Mouse (Mus musculus) small intestine, adult 2 months (tissue): ENCODE measurements around the gene Hdac9. TPM values are rescaled to one million over a fixed set of nuclear protein-coding genes. Genes with fewer than 3 reads are reported as not detected.
A peak's percentile ranks its signal among the peaks of the same experiment; 100 is the strongest.

Experiments
- H3K27ac ChIP-seq: fragments of 200-500 bp; 2 replicates; pipeline ENCODE4 v1.5.1; 2012; ENCODE audit warnings: low read depth, low read length, control low read depth, inconsistent platforms; ENCODE audit not compliant: insufficient read depth
- H3K27me3 ChIP-seq: fragments of 200-500 bp; 2 replicates; pipeline ENCODE4 v1.6.1; 2012; ENCODE audit warnings: mild to moderate bottlenecking, moderate library complexity, low read length, inconsistent platforms; ENCODE audit not compliant: control insufficient read depth, insufficient read depth
- H3K36me3 ChIP-seq: fragments of 200-500 bp; 2 replicates; pipeline ENCODE4 v1.6.1; 2012; ENCODE audit warnings: mild to moderate bottlenecking, low read length, control low read depth, inconsistent platforms; ENCODE audit not compliant: control insufficient read depth, insufficient read depth
- H3K4me1 ChIP-seq: fragments of 200-500 bp; 2 replicates; pipeline ENCODE4 v1.6.1; 2012; ENCODE audit warnings: low read length, inconsistent platforms, mixed read lengths; ENCODE audit not compliant: control insufficient read depth, insufficient read depth, insufficient read length
- H3K4me3 ChIP-seq: fragments of 200-500 bp; 2 replicates; pipeline ENCODE4 v1.5.1; 2012; ENCODE audit warnings: low read depth, mild to moderate bottlenecking, control low read depth, inconsistent platforms, low read length, moderate library complexity
- CTCF ChIP-seq: fragments of 200-500 bp; IDR thresholded peaks from 2 replicates; pipeline ENCODE4 v1.5.1; 2012; ENCODE audit warnings: low read depth, mild to moderate bottlenecking, control low read depth, inconsistent platforms, low read length, moderate library complexity, mixed read lengths; ENCODE audit not compliant: insufficient replicate concordance, insufficient read length; ENCODE audit errors: extremely low read depth
- POLR2A ChIP-seq: fragments of 200-500 bp; IDR thresholded peaks from 2 replicates; pipeline ENCODE4 v1.6.1; 2012; ENCODE audit warnings: low read depth, mild to moderate bottlenecking, control low read depth, inconsistent platforms, low read length, moderate library complexity
- WGBS: fragments of 180-500 bp; shearing (Covaris S2); methylation state at CpG from one replicate; pipeline ENCODE4 v1.1.7; 2018; 5-methylcytosine and 5-hydroxymethylcytosine counted together
- polyA plus RNA-seq: library from polyadenylated mRNA; depleted of rRNA; stranded (reverse); fragments of >200 nt; gene quantifications from 2 replicates; pipeline ENCODE4 v1.2.3, GENCODE M21; 2012

Gene Hdac9
- polyA plus RNA-seq, 1 experiment: 0.84 TPM

DNA sequence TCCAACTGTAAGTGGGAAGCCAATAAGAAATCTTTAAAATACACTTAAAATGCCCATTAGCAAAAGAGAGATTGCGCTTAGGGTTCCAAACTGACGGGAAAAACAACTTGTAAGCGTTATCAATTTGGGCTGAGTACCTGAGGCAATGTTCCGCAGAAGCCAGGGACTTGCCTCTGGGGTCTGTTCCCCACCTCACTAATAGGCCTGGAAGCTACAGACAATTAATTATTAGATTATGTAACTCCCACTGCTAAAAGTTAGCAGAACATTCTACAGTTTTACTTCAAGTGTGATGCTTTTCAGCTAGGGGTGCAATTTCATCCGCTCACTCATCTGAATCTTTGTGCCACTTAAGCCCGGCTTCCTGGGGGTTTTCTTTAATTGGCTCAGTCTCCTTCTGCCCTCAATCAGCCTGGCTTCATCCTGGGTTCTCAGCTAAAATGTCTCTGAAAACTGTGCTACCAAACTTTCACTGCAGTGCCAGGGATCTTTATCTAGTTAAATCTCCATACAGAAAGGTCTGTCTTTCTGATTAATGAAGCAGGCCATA is 149.6 kb downstream of the Hdac9 start:
- no peak overlapping the region for H3K4me3 ChIP-seq
- H3K27me3 ChIP-seq: no peaks in the 10 kb centered on the region
- no peak overlapping the region for H3K27ac ChIP-seq
- no peaks in the 10 kb centered on the region for H3K36me3 ChIP-seq
- no peaks in the 10 kb centered on the region for H3K4me1 ChIP-seq
- WGBS: 87% methylated on average over 6 of the region's 6 CpGs
- no peak for TF ChIP-seq CTCF
- no peak for TF ChIP-seq POLR2A

DNA sequence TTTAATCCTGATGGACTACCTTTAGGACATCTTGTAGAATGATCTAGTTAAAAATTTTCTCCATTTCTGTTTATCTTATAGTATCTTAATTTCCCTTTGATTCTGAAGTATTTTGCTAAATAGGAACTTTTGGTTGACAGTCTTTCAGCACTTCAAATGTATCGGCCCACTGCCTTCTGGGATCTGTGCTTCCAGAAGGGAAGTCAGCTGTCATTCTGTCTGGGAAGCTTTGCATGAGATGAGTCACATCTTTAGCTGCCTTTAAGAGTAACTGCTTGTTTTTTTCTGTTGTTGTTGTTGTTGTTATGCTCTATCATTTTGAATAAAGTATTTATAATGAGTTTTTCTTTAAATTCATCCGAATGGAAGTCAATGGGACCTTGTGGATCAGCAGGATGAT is 169.6 kb downstream of the Hdac9 start:
- Histone ChIP-seq H3K27me3 (no peaks in the 10 kb centered on the region), H3K36me3 (no peaks in the 10 kb centered on the region), H3K4me1 (no peaks in the 10 kb centered on the region), H3K4me3 (no peak overlapping the region), H3K27ac (no peak overlapping the region)
- WGBS: 68% methylated on average over 2 of the region's 2 CpGs
- TF ChIP-seq POLR2A (no peak), CTCF (no peak)

DNA sequence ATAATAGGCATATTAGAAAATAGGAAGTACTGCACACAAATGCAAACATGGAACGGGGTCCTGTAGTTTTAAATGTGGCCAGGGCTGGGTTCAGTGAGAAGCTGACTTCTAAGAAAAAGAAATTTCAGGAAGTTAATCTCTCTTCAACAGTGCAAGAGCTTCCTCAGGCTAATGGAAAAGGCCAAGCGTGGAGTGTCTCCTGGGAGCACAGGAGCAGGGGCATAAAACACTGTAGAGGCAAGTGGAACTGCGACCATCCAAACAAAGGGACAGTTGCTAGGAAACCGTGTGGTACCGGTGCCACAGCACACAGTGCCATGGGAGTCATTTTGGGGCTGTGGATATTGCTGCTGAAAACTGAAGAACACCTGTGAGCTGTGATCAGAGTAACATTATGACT is 191.7 kb downstream of the Hdac9 start:
- no peak overlapping the region for H3K4me3 ChIP-seq
- no peak overlapping the region for H3K27ac ChIP-seq
- H3K27me3 ChIP-seq: no peaks in the 10 kb centered on the region
- 56% methylated on average over 5 of the region's 5 CpGs for WGBS
- 0 out of 2 replicates have a peak, but pooled peaks cover 2% of the 10 kb centered on the region for H3K4me1 ChIP-seq
- no peaks in the 10 kb centered on the region for H3K36me3 ChIP-seq
- TF ChIP-seq POLR2A: no peak

DNA sequence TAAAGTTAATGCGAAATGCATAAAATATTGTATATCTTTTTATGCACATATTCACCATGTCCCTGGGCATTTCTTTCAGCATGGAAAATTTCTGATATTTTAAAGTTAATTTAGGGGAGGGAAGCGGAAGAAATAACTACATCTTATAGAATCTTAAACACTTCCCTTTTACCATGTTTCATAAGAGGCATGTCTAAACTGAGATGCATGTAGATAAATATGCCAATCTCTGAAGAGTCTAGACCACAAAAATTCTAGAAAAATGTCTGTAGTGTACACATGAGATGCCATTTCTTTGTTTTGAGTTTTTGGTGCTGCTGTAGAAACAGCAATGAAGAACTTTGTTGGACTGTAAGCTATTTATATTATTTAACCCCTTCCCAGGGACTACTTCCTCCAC is 192.6 kb downstream of the Hdac9 start:
- H3K27me3 ChIP-seq: no peaks in the 10 kb centered on the region
- 84% methylated on average over 2 of the region's 2 CpGs for WGBS
- H3K36me3 ChIP-seq: no peaks in the 10 kb centered on the region
- no peak overlapping the region for H3K27ac ChIP-seq
- TF ChIP-seq CTCF: no peak
- TF ChIP-seq POLR2A: no peak
- 0 out of 2 replicates have a peak, but pooled peaks cover 2% of the 10 kb centered on the region for H3K4me1 ChIP-seq
- H3K4me3 ChIP-seq: no peak overlapping the region

DNA sequence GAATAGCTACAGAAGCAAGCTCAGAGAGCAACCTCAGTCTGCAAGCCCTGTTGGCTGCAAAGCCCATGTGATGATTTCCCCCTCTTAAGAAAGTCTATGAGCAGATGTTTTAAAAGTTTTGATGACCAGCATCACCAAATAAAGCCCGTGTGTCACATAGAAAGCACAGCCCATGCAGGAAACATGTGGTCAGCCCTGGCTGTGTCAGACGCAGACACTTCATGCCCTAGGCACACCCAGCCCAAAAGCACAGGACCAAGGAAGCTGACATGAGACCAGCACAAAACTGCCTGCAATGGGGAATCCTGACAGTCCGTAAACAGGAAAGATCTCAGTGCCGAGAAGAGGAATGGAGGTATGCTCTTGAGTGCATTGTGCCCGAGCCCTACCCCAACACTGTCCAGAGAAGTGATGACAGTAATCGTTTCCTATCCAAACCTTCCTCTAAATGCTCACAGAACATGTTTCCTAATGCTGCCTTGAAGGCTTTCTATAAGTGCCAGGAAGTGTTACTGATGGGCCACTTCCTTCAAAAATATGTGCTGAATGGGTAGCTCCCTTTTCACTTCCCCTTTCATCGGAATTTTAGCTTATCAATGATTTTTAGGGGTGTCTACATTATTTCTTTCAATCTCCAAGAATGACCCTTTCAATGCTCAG is 193.9 kb downstream of the Hdac9 start:
- TF ChIP-seq POLR2A (no peak), CTCF (no peak)
- no peak overlapping the region for H3K4me3 ChIP-seq
- WGBS: 56% methylated on average over 7 of the region's 7 CpGs
- 0 out of 2 replicates have a peak, but pooled peaks cover 2% of the 10 kb centered on the region for H3K4me1 ChIP-seq
- no peaks in the 10 kb centered on the region for H3K27me3 ChIP-seq
- no peaks in the 10 kb centered on the region for H3K36me3 ChIP-seq
- H3K27ac ChIP-seq: no peak overlapping the region

DNA sequence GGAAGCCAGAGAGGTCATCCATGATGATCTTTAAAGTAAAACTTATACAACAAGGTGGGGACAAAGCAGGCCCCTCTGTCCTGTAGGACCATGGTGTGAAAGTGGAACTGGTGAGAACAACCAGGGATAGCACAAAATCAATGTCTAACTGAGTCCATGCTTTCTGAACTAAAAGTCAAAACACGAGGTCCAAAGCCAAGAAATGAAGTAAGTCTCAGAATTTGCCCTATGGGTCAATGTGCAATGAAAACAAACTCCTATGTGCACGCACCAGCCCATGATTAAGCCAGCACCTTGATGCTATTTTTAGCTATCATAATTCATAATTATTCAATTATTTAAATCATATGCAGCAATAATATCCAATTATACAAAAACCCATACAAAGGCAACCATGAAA is 196.0 kb downstream of the Hdac9 start:
- H3K27me3 ChIP-seq: no peaks in the 10 kb centered on the region
- no peak overlapping the region for H3K27ac ChIP-seq
- no peaks in the 10 kb centered on the region for H3K36me3 ChIP-seq
- TF ChIP-seq POLR2A: no peak
- TF ChIP-seq CTCF: no peak
- H3K4me1 ChIP-seq: 0 out of 2 replicates have a peak, but pooled peaks cover 2% of the 10 kb centered on the region
- WGBS: 64% methylated on average over 2 of the region's 2 CpGs
- H3K4me3 ChIP-seq: no peak overlapping the region

DNA sequence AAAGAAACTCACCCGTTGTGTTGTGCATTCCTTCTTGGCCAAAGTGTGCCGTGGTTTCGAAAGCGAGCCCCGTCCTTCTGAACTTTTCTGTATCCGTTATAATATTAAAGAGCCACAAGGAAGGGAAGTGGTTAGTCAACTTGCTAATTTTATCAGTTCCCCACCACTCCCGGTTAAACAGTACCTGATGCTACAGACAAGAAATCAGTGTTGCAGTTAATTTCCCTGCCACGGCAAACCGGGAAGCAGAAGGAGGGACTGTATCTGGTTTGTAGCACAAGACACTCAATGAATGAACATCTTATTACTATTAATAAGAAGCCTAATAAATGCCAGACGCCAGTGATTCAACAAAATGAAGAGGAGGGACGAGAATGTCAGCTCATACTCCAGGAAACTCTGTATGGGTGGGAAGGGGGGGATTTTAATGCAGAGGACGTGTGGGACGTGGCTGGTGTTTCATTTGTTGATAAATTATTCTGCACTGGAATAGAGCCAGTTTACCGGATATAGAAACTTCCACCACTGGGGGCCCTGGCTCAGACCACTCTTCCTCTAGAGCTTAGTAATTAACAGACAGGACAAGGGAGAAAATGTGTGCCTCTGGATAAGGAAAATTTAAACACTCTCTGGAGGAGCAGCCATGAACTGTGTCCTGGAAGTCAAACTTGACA is 202.5 kb downstream of the Hdac9 start:
- no peak overlapping the region for H3K27ac ChIP-seq
- whole genome bisulfite sequencing: 35% methylated on average over 14 of the region's 14 CpGs

More for the DNA sequence above, 202.5 kb downstream of the Hdac9 start:
- no peak for TF ChIP-seq POLR2A
- TF ChIP-seq CTCF: no peak
- peak overlapping the region; percentile 35 for H3K4me3 ChIP-seq
- H3K36me3 ChIP-seq: no peaks in the 10 kb centered on the region
- no peaks in the 10 kb centered on the region for H3K27me3 ChIP-seq
- H3K4me1 ChIP-seq: no peaks in the 10 kb centered on the region
